Mouse (Mus musculus) naive thymus-derived CD4-positive, alpha-beta T cell, adult 2 months (primary cell): ENCODE measurements around the gene Ppp2r1a.
A peak's percentile ranks its signal among the peaks of the same experiment; 100 is the strongest.

Experiments
- DNase-seq: peaks from one replicate; pipeline ENCODE4 v3.0.0-alpha.2; 2011; ENCODE audit warnings: low read depth

Gene Ppp2r1a

GRCm38 (mm10) chr17:20944985-20945891, at the start of gene Ppp2r1a:
Ppp2r1a (plus strand) TSS chr17:20945311.
- DNase-seq, result peak; percentile 100

GRCm38 (mm10) chr17:20904991-20905390, 40.1 kb upstream of the Ppp2r1a start, which contains the start of gene Vmn1r231:
Vmn1r231 (minus strand) TSS chr17:20905091.
- no peak for DNase-seq

- DNase-seq, result no peak
Measured at GRCm38 (mm10) chr17:20919614-20920013, 25.5 kb upstream of the Ppp2r1a start, which contains the start of gene Vmn1r232. Vmn1r232 (minus strand) TSS chr17:20919714.

GRCm38 (mm10) chr17:20944226-20944625, 885 bp upstream of the Ppp2r1a start:
- DNase-seq, result peak; percentile 37

- DNase-seq, result no peak
Measured at GRCm38 (mm10) chr17:20946026-20946565, 985 bp downstream of the Ppp2r1a start.

GRCm38 (mm10) chr17:20946636-20947035, 1.5 kb downstream of the Ppp2r1a start:
- peak; percentile 30 for DNase-seq

- DNase-seq, result no peak
Measured at GRCm38 (mm10) chr17:20960386-20960785, 15.3 kb downstream of the Ppp2r1a start.

- DNase-seq, result no peak
Measured at GRCm38 (mm10) chr17:20965421-20965820, 20.3 kb downstream of the Ppp2r1a start.

- DNase-seq, result no peak
Measured at GRCm38 (mm10) chr17:20966681-20967080, 21.6 kb downstream of the Ppp2r1a start.

GRCm38 (mm10) chr17:20993716-20994115, 48.6 kb downstream of the Ppp2r1a start:
- DNase-seq, result no peak

GRCm38 (mm10) chr17:20996364-20996763, 51.3 kb downstream of the Ppp2r1a start, which contains the start of gene Vmn1r233:
Vmn1r233 (minus strand) TSS chr17:20996464.
- no peak for DNase-seq

GRCm38 (mm10) chr17:21008382-21009331, 63.5 kb downstream of the Ppp2r1a start, which contains the start of gene Zfp160:
Zfp160 (plus strand) TSS chr17:21008903.
- DNase-seq, result peak; percentile 88

- DNase-seq, result no peak
Measured at GRCm38 (mm10) chr17:21009726-21010125, 64.6 kb downstream of the Ppp2r1a start.
